Mouse (Mus musculus) heart, adult 10 weeks (tissue): ENCODE results near the gene Gm14597. TPM values are rescaled to one million over a fixed set of nuclear protein-coding genes. Genes with fewer than 3 reads are reported as not detected.

ENCODE experiments used
- polyA plus RNA-seq: library from polyadenylated mRNA; stranded (reverse); fragments of 350-450 nt; fragmentation: Illumina TruSeq; extraction: RNeasy Lipid Tissue Mini Kit (QIAGEN cat#74804); gene quantifications from one replicate; pipeline ENCODE4 v1.2.3, GENCODE M21; 2014; ENCODE audit warnings: low read depth, low replicate concordance

Gene Gm14597
- not detected for polyA plus RNA-seq

DNA sequence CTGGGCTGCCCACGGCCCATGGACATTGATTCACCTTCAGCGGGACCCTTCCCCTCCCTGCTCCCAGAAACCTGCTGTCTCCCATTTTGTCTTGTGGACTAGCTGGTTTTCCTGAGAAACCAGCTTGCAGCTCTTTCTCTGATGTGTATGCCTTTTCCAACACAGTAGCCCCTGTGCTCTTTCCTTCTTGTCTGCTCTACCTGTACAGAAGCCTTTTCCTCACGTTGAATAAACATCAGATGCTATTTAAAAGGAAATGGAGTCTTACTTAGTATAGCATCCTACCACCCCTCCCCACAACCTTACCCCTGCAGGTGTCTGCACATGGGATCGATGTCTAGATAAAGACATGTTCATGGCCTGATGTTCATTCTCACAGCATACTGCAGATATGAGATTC lies at the start of gene Gm14597:
Gene Gm14597, minus strand, starts transcription at position 101 of the 400 bp plus-strand sequence.

DNA sequence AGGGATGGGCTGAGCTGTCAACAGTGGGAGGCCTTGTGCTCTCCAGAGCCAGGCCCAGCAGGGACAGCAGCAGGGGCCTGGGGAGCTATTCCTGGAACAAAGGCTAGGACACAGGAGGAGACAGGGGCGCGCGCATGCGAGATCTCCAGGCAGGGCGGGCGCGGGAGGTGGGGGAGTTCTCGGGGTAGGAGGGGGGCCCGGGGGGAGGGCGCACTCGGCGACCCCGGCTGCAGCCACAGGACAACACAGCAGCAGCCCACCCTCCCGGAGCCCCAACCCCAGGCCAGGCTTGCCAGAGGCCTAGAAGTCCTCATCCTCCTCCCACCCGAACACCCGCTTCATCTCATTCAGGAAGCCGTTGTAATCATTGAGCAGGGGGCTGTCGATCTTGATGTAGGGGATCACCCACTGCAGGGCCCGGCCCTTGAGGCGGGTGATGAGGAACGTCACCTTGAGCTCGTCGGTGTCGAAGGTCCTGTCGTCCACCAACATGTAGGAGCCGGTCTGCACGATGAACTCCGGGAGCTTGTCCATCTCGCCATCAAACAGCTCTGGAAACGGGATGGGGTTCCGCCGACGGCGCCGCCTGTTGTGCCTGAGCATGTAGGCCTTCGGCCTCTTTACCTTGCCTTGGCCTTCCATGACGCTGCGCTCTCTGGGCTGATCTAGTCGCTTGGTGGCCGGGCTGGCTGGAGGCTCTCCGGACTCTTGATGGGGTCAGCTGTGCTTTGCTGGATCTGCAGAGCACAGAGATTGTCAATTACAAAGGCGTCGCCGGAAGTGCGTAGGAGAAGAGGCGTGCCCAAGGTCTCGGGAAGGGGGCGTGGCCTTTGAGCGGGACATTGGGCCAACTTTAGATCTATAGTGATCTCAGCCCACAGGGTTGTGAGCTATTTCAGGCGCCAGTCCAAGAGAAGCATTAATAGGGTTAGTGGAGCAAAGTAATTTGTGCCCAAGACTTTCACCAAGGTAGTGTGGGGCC lies 34.5 kb upstream of the Gm14597 start, which contains the start of gene Rtl8a:
Gene Rtl8a, minus strand, starts transcription at position 703 of the 982 bp plus-strand sequence.

DNA sequence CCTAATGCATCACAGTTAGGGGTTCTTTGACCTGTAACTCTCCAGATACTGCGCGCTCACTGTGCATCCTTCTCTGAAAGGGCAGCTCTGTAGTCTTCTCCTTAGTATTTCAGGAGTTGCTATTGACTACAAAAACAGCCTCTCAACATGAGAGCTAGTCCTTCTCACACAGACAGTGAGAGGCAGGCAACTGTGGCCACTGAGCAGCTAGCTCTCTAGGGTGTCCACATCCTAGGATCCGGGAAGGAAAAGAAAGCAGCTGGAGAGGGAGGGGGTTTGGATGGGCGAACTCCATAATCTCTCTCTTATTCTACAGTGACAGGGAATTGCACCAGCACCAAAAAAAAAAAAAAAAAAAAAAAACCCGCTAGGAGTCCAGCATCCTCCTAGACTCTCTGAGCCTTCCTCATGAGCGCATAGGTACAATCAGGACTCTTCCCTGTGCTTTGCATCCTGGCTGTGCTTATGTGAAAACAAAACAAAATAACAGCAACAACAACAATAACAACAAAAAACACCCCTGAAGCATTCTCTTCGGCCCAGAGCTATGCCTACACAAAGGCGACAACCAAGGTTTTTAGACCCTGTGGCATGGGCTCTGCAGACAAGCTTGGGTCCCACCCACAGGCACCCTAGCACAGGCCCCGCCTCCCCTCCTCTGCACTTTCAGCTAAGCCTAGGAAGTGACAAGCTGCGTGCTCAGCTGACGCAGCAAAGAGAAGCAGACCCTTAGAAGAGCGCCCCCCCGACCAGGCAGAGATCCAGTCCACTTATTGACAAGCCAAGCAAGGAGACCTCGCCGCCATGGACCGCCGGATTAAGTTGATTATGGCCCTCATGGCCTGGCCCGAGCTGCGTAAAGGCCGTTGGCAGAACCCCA lies 1.3 kb downstream of the Gm14597 start, which contains the start of gene Rtl8c:
Gene Rtl8c, plus strand, starts transcription at position 791 of the 880 bp plus-strand sequence.

Other genes starting within 250 kb of the Gm14597 start
- 46.8 TPM for gene Mospd1, start 238.5 kb downstream of the Gm14597 start, polyA plus RNA-seq
- not detected for gene Etd, start 174.1 kb downstream of the Gm14597 start, polyA plus RNA-seq
- 15.5 TPM for gene Rtl8c, start 947 bp downstream of the Gm14597 start, polyA plus RNA-seq
- 89.7 TPM for gene Rtl8a, start 34.7 kb upstream of the Gm14597 start, polyA plus RNA-seq
- gene Rtl8b, start 61.4 kb upstream of the Gm14597 start, polyA plus RNA-seq = 90.8 TPM
- not detected for gene 4930502E18Rik, start 115.8 kb upstream of the Gm14597 start, polyA plus RNA-seq
- not detected for gene 1700013H16Rik, start 148.9 kb upstream of the Gm14597 start, polyA plus RNA-seq
- gene Zfp36l3, start 167.4 kb upstream of the Gm14597 start, polyA plus RNA-seq = not detected
- 3.0 TPM for gene Xlr, start 188.7 kb upstream of the Gm14597 start, polyA plus RNA-seq